Mouse (Mus musculus) brain, embryonic 14.5 days (tissue): ENCODE data around the gene Ankrd55. TPM values are rescaled to one million over a fixed set of nuclear protein-coding genes. Genes with fewer than 3 reads are reported as not detected.

Experiments used
- DNase-seq: peaks from one replicate; pipeline ENCODE4 v3.0.0-alpha.2; 2011; ENCODE audit warnings: low read depth
- CTCF ChIP-seq: fragments of 200-500 bp; IDR thresholded peaks from 2 replicates; pipeline ENCODE4 v1.5.1; 2012; ENCODE audit warnings: inconsistent platforms, mild to moderate bottlenecking, moderate library complexity, borderline replicate concordance; ENCODE audit not compliant: insufficient read depth, insufficient read length; ENCODE audit errors: extremely low read depth
- POLR2A ChIP-seq: fragments of 200-500 bp; IDR thresholded peaks from 2 replicates; pipeline ENCODE4 v1.6.1; 2012; ENCODE audit warnings: mild to moderate bottlenecking, inconsistent platforms, borderline replicate concordance; ENCODE audit not compliant: poor library complexity, insufficient read depth, insufficient read length, severe bottlenecking; ENCODE audit errors: extremely low read depth
- polyA plus RNA-seq: library from polyadenylated mRNA; depleted of rRNA; stranded (reverse); fragments of >200 nt; gene quantifications from 2 replicates; pipeline ENCODE4 v1.2.3, GENCODE M21; 2012

Ankrd55 gene
- polyA plus RNA-seq, 1 experiment: 8.5 TPM

DNA sequence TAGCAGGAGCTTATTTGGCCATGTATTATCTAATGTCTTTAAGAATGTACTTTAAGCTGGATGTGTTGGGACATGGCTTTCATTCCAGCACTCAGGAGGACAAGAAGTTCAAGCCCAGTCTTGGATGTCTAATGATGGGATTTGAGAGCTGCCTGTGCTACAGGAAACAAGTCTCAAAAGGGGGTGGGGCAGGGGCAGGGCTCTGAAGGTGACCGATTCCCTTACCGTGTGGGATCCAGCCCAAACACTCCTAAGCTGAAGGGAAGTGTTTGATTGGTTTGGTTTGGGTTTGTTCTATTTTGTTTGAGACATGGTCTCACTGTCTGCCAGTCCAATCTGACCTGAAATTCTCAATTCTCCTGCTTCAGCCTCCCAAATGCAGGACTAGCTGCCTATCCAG, 93.2 kb downstream of the Ankrd55 start:
- TF ChIP-seq CTCF: no peak
- TF ChIP-seq POLR2A: no peak
- no peak for DNase-seq

DNA sequence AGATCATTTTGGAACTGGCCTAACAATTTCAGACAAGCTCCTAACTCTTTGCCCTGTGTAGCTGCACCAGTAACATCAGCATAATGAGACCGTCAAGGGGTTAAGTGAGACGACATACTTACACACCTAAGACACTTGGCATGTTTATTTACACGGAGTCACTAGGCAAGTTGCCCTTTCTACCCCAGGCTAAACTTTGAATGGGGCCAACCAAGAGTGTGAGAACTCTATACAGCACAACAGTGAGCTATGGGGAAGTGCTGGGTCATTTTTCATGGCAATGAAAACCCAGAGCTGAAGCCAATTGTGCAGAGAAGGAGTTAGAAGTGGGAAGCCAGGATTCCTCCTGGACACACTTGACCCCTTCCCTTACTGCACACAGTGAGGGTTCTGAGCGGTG, 94.2 kb downstream of the Ankrd55 start:
- no peak for DNase-seq
- TF ChIP-seq POLR2A: no peak
- no peak for TF ChIP-seq CTCF

DNA sequence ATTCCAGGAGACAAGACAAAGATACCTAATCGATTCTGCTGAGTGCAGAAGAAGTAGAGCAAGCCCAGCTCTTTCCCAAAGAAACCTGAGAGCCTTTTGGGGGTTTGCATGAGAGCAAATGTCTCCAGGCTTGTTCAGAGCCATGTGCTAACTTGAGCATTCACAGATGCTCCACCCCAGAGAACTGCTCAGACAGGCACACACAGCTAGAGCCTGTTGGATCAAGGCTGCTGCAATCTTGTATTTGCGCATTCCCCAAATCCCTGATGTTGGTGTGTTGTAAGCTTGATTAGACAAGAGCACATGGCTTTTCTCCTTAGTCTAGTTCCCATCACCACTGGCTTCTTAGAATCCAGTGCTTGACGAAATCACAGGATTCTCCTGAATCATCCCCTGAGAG, 94.7 kb downstream of the Ankrd55 start:
- no peak for DNase-seq
- TF ChIP-seq CTCF (no peak), POLR2A (no peak)

DNA sequence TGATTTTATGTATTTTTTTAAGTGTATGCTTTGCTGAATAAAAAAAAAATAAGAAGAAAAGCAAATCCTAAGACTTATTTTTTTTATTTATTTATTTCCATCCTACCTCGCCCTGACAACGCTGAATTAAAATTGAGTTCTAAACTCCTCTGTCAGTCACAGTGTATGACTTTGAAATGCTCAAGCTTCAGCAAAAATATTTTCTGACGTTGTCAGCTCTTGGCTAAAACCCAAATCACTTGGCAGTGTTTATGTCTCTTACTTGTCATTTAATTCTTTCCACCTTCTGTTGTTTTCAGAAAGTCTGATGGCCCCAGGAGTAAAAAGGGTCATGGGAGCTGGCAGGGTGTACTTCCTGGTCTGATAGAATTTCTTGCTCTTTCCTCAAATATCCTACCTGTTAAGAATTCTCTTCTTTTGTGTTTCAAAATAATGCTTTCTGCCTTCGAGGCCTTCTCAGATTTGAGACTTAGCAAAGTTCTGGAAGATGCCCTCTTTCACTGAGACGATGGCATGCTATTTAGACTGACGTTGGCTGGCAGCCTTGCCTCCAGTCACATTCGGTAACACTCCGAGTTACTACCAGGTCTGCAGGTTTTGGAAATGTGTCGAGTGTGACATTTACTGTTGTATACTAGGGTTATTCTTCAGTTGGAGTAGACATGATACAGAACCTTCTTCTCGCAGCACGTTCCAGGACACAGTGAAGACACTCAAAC, 95.8 kb downstream of the Ankrd55 start:
- DNase-seq: peak; percentile 64
- TF ChIP-seq POLR2A (no peak), CTCF (no peak)

DNA sequence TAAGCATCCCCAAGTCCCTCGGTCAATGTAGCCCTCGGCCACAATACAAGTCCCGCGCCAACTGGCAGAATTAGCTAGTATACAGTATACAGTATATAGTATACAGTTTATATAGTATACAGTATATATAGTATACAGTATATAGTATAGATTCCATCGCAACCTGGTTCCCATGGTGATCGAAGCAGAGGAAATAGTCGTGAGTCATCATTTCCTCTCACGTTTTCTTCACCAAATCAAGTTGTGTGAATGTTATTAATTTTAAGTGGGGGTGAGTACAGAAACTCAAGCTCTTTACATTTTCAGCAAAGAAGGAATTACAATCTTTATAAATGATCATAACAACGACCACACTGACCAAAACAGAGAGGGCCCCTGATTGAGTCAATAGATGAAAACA, 96.8 kb downstream of the Ankrd55 start:
- DNase-seq: no peak
- TF ChIP-seq POLR2A (no peak), CTCF (no peak)

DNA sequence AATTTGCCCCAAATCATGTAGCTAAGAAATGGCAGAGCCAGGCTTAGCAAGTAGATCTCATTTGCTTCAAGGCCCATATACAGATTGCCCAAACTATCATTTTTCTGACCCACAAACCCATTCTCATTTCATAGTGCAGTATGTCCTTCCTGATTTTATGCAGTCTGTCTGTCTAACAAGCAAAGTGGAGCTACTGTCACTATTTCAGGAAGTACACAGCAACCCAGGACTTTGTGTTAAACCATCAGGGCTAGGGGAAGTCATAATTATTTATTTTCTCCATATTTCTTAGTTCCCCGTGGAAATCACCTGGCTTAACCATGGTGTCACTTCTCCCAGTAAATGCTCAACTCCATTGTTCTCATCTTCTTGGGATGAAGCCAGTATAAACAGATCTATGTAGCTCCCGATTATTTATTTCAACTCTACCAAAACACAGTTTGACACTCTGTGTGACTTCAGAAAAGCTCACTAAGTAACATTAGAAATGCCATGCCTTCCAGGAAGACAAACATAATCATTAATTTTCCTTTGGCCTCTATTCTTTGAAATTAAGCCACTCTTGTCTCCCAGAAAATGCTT, 98.3 kb downstream of the Ankrd55 start:
- no peak for TF ChIP-seq CTCF
- TF ChIP-seq POLR2A: no peak
- no peak for DNase-seq

DNA sequence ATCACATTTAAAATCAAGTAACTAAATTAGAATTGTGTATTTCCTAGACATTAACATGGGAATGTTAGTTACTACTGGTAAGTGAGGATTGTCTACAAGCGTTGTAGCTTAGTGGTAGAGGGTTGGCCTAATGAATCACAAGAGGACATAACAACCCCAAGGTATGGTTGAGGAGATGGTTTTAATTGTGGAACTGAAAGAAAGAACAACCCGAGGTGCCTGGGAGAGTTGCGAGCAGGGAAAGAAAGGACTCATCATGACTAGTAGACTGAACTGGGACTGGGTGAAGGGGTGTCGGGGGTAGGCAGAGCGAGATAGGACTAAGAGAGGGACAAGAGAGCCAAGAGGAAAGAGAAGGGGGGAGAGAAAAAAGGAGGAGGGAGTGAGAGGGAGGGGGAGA, 99.0 kb downstream of the Ankrd55 start:
- no peak for TF ChIP-seq POLR2A
- no peak for TF ChIP-seq CTCF
- no peak for DNase-seq

DNA sequence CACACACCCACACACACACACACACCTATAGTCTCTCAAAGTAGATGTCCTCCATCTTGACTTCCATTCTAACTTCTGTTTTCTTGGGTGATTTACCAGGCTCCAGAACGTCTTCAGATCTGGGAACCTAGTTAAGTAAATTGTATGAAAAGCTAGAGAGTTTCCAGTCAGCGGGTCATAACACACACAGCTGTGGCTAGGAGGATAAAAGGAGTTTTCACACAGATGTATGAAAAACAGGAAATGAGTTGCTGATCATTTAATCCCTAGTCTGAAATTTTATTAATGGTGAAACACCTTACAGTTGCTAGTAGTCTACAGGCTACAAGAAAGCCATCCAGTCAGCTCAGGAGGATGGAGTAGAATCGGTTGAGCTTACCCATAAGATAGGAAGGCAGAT, 99.9 kb downstream of the Ankrd55 start:
- no peak for DNase-seq
- TF ChIP-seq POLR2A (no peak), CTCF (no peak)

DNA sequence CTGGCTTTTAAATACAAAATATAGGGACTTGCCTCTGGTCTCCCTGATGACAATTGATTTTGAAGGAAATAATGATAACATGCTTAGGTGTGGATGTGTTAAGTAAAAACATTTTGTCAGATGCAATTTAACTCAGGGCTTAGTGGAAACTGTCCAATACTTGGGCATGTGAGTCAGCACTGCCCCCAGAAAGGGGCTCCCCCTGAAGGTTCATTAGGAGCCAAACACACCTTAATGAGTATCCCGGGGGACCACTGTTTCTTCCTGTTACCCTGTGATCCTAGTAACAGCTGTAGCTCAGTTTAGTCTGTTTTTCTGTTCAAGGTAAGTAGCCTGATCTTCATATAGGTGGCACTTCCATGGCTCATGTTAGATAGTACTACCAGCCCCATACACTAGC, 102.0 kb downstream of the Ankrd55 start:
- DNase-seq: no peak
- TF ChIP-seq POLR2A: no peak

DNA sequence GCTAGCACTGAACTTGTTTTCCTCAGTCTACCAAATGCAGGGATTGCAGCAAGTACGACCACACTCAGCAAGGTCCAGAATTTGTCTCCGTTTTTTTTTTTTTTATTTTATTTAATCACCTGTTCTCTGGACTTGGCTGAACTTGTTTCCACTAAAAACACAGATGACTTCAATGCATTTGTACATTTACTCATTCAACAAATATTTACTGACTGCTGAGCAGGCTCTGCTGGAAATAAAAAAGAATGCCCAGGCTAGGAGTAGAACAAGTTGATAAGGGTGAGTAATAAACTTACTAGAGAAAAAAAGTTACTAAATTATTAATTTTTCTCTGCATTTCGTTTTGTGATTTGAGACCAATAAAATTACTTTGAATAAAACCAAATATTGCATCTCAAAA, 103.1 kb downstream of the Ankrd55 start:
- no peak for DNase-seq
- TF ChIP-seq CTCF (no peak), POLR2A (no peak)

DNA sequence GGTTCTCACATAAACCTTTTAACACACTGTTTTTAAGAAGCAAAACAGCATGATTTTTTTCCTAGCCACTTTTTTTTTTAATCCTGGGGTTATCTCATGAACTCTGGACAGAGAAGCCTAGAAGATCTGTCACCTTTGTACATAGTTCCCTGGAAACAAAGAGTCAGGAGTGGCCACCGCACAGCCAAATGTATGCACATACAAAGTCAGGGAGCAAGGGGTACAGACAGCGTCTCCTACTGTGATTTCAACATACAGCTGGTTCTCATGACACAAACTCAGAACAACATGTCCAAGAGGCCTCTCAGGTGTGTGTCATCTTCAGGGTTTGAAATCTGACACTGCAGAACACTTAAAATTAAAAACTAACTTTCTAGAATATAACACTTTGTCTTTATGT, 105.1 kb downstream of the Ankrd55 start:
- no peak for TF ChIP-seq POLR2A
- no peak for TF ChIP-seq CTCF
- no peak for DNase-seq

DNA sequence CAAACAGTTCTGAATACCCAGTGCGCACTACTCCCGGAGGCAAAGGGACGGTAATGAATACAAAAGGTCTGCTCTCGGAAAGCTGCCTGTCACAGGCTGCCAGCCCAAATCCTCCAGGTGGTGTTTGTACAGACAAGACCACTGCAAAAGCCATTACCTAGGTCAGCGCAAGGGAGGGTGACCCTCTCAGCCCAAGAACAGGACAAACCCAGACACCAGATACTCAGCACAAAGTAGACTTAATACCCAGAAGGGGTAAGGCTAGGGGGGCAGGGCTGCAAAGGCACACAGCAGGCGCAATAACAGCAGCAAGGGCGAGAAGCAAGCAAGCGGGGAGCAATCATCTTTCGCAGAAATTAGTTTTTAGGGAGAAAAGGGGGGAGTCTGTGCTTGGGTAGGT, 106.0 kb downstream of the Ankrd55 start:
- no peak for TF ChIP-seq CTCF
- no peak for TF ChIP-seq POLR2A
- no peak for DNase-seq

DNA sequence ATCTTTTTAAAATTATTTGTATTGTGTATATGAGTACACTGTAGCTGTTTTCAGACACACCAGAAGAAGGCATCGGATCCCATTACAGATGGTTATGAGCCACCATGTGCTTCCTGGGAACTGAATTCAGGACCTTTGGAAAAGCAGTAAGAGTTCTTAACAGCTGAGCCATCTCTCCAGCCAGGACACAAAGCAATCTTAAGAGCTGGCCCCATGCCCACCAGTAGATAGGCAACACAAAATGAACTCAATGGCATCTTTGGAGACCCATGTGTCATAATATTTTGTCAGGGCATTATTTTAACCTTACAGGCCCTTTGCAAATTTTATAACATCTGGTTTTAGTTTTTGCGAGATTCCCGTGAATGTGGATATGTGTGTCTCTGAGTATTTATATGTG, 116.5 kb downstream of the Ankrd55 start:
- DNase-seq: no peak
- no peak for TF ChIP-seq POLR2A
- no peak for TF ChIP-seq CTCF

DNA sequence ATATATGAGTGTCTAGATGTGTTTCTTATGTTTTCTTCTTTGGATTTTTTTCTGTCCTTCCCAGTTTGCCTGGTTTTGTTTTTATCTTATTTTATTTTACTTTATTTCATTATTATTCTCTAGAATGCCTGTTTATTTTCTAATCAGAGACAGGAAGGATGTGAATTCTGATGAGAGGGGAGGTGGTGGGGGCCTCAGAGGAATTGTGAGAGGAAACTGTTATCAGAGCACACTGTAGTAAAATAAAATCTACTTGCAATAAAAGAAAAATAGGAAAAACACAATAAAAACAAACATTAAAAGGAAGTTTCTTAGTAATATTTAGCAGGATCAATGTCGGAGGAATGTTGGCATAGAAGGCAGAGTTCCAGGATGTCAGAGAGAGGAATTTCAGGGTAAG, 116.9 kb downstream of the Ankrd55 start:
- no peak for DNase-seq
- TF ChIP-seq POLR2A (no peak), CTCF (no peak)
